Comparison of ENCODE assay signal across 10 mouse cellular contexts in the genomic region with DNA sequence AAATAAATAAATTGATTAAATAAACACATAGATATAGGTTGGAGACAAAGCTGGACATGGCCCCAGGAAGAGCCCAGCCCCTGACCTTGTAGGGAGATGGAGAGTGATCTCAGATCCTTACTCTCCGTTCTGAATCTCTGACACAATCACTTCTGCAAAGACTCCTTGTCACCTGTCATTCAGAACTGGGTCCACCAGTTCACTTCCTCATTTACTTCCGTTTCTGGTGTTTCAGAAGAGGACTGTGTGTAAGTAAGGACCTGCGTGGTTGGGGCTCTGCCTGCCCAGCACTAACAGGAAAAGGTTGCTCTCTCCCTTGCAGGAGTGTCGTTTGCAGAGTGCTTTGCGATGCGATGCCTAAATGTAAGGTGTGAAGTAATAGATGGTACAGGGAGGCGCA. TPM values are rescaled to one million over a fixed set of nuclear protein-coding genes. Genes with fewer than 3 reads are reported as not detected.
DNase-seq lines count a peak whose midpoint lies in the region; ATAC-seq and TF ChIP-seq lines count a peak whose summit lies in the region.
"Had no signal": no experiment of that assay in that cellular context is flagged by ENCODE, and none has a peak within 500 bp of the region (broad histone marks: within the 10 kb centered on the region; RNA-seq: fewer than 3 reads in every experiment).

No protein-coding gene starts in this region.

- H3K36me3 ChIP-seq in heart, embryonic 10.5 days = 0 out of 2 replicates have a peak, but pooled peaks cover 10% of the 10 kb centered on the region
- no peaks in the 10 kb centered on the region for H3K36me3 ChIP-seq in heart, adult 2 months (ENCODE audit: control insufficient read depth, insufficient read depth, low read length)
- no peaks in the 10 kb centered on the region for H3K36me3 ChIP-seq in thymus, adult 2 months (ENCODE audit: control insufficient read depth, insufficient read depth, low read length)
- H3K36me3 ChIP-seq in limb, embryonic 14.5 days (ENCODE audit: control insufficient read depth, insufficient read depth, low read length) = no peaks in the 10 kb centered on the region
- no peaks in the 10 kb centered on the region; the same call in 1 of the 2 replicates for H3K36me3 ChIP-seq in stomach, postnatal 0 days (ENCODE audit: control insufficient read depth, insufficient read depth, low read length)
- H3K36me3 ChIP-seq: midbrain, embryonic 15.5 days had no signal

- H3K4me3 ChIP-seq in heart, embryonic 10.5 days = no peak overlapping the region
- no peak overlapping the region for H3K4me3 ChIP-seq in heart, adult 2 months
- H3K4me3 ChIP-seq in thymus, adult 2 months (ENCODE audit: control insufficient read depth, insufficient read depth, low read length) = no peak overlapping the region
- H3K4me3 ChIP-seq in limb, embryonic 14.5 days (replicated peaks; ENCODE audit: low read length) = no peak overlapping the region
- H3K4me3 ChIP-seq in stomach, postnatal 0 days (ENCODE audit: low read depth, low read length) = no peak overlapping the region
- H3K4me3 ChIP-seq: midbrain, embryonic 15.5 days had no signal

- H3K27me3 ChIP-seq in heart, embryonic 10.5 days (ENCODE audit: insufficient read depth, poor library complexity, severe bottlenecking) = peaks cover 7% of the 10 kb centered on the region; the same call in 1 of the 2 replicates
- no peaks in the 10 kb centered on the region for H3K27me3 ChIP-seq in heart, adult 2 months (ENCODE audit: control insufficient read depth, insufficient read depth, low read length)
- no peaks in the 10 kb centered on the region for H3K27me3 ChIP-seq in thymus, adult 2 months (ENCODE audit: control insufficient read depth, insufficient read depth, low read length)
- no peaks in the 10 kb centered on the region for H3K27me3 ChIP-seq in limb, embryonic 14.5 days (ENCODE audit: control insufficient read depth, insufficient read depth, low read length)
- H3K27me3 ChIP-seq in stomach, postnatal 0 days (ENCODE audit: control insufficient read depth, insufficient read depth, low read length) = no peaks in the 10 kb centered on the region
- H3K27me3 ChIP-seq: midbrain, embryonic 15.5 days had no signal

- no peak for TF ChIP-seq CTCF in heart, adult 2 months (IDR thresholded peaks at IDR 0.05)
- no peak for TF ChIP-seq CTCF in thymus, adult 2 months (IDR thresholded peaks at IDR 0.05; ENCODE audit: borderline replicate concordance, control insufficient read depth, extremely low read depth, insufficient read depth, low read length, poor library complexity)
- no peak for TF ChIP-seq CTCF in stomach, postnatal 0 days (IDR thresholded peaks at IDR 0.05; ENCODE audit: low read depth)

- intact Hi-C loops in heart, adult 2 months (cut with DNase I) = loop anchor here (5.0 kb wide), 1 partner anchor 33 kb away; no protein-coding TSS in a partner anchor

- no peak for TF ChIP-seq POLR2A in heart, adult 2 months (IDR thresholded peaks at IDR 0.05; ENCODE audit: insufficient read depth, low read depth, low read length)
- TF ChIP-seq POLR2A in thymus, adult 2 months (IDR thresholded peaks at IDR 0.05; ENCODE audit: control insufficient read depth, extremely low read depth, insufficient read depth, low read length, poor library complexity) = no peak
- no peak for TF ChIP-seq POLR2A in limb, embryonic 14.5 days (IDR thresholded peaks at IDR 0.05; ENCODE audit: borderline replicate concordance, extremely low read depth, insufficient read depth, insufficient read length)

- no peak for TF ChIP-seq EP300 in heart, adult 2 months (IDR thresholded peaks at IDR 0.05; ENCODE audit: insufficient read depth, low read depth, low read length)
- no peak for TF ChIP-seq EP300 in stomach, postnatal 0 days (optimal IDR thresholded peaks at IDR 0.05)

- H3K9ac ChIP-seq in heart, adult 2 months (ENCODE audit: low read depth, low read length) = no peak overlapping the region
- H3K9ac ChIP-seq in limb, embryonic 14.5 days (ENCODE audit: low read depth, low read length, severe bottlenecking) = no peak overlapping the region
- no peak overlapping the region for H3K9ac ChIP-seq in stomach, postnatal 0 days (ENCODE audit: low read length)
- H3K9ac ChIP-seq: midbrain, embryonic 15.5 days had no signal

- H3K4me1 ChIP-seq in heart, embryonic 10.5 days = peaks cover 55% of the 10 kb centered on the region
- peaks cover 29% of the 10 kb centered on the region for H3K4me1 ChIP-seq in heart, adult 2 months (ENCODE audit: control insufficient read depth, insufficient read depth, low read length)
- H3K4me1 ChIP-seq in thymus, adult 2 months (replicated peaks; ENCODE audit: control insufficient read depth, insufficient read depth, low read length) = peaks cover 8% of the 10 kb centered on the region
- peaks cover 42% of the 10 kb centered on the region for H3K4me1 ChIP-seq in limb, embryonic 14.5 days (ENCODE audit: control insufficient read depth, insufficient read depth, low read length)
- peaks cover 8% of the 10 kb centered on the region for H3K4me1 ChIP-seq in stomach, postnatal 0 days (replicated peaks; ENCODE audit: control insufficient read depth, insufficient read depth)

- H3K9me3 ChIP-seq in heart, embryonic 10.5 days = no peaks in the 10 kb centered on the region
- H3K9me3 ChIP-seq in limb, embryonic 14.5 days (ENCODE audit: control insufficient read depth, low read length) = no peaks in the 10 kb centered on the region
- no peaks in the 10 kb centered on the region for H3K9me3 ChIP-seq in stomach, postnatal 0 days (ENCODE audit: control insufficient read depth, low read length)
- H3K9me3 ChIP-seq: midbrain, embryonic 15.5 days had no signal

- WGBS in heart, embryonic 10.5 days = 57% methylated on average over 7 of the region's 7 CpGs
- 60% methylated on average over 7 of the region's 7 CpGs for WGBS in heart, adult 2 months
- WGBS in thymus, adult 2 months = 17% methylated on average over 7 of the region's 7 CpGs
- 49% methylated on average over 7 of the region's 7 CpGs for WGBS in limb, embryonic 14.5 days
- WGBS in stomach, postnatal 0 days = 41% methylated on average over 7 of the region's 7 CpGs

- no peaks in the 10 kb centered on the region for H3K79me2 ChIP-seq in heart, adult 2 months (replicated peaks; ENCODE audit: control insufficient read depth, insufficient read depth, low read length)

- H3K4me2 ChIP-seq in limb, embryonic 14.5 days (replicated peaks; ENCODE audit: low read depth, low read length, severe bottlenecking) = peak overlapping the region; percentile 24; the same call in 1 of the 2 replicates
- no peak overlapping the region for H3K4me2 ChIP-seq in stomach, postnatal 0 days (replicated peaks; ENCODE audit: low read depth)
- H3K4me2 ChIP-seq: midbrain, embryonic 15.5 days had no signal

- no peak for DNase-seq in heart, embryonic 10.5 days (ENCODE audit: low spot score)
- no peak for DNase-seq in heart, adult 2 months
- peak; percentile 19 for DNase-seq in thymus, postnatal 0 days (ENCODE audit: low spot score)
- no peak for DNase-seq in thymus, adult 2 months
- DNase-seq in limb, embryonic 14.5 days (ENCODE audit: low spot score) = no peak
- no peak for DNase-seq in stomach, postnatal 0 days (ENCODE audit: low spot score)
- DNase-seq in cerebellum, postnatal 10 days = no peak
- no peak for DNase-seq in ovary, adult 18-20 months (ENCODE audit: low spot score)
- DNase-seq: cerebellum, adult 9-10 months had no signal

- peak overlapping the region; percentile 47; the same call in 1 of the 2 replicates for H3K27ac ChIP-seq in heart, embryonic 10.5 days
- no peak overlapping the region for H3K27ac ChIP-seq in heart, adult 2 months
- H3K27ac ChIP-seq in thymus, adult 2 months (ENCODE audit: control insufficient read depth, insufficient read depth, low read length) = no peak overlapping the region
- no peak overlapping the region for H3K27ac ChIP-seq in limb, embryonic 14.5 days (replicated peaks; ENCODE audit: low read depth, low read length)
- peak overlapping the region; percentile 95; the same call in 1 of the 2 replicates for H3K27ac ChIP-seq in stomach, postnatal 0 days (replicated peaks)
- H3K27ac ChIP-seq: midbrain, embryonic 15.5 days had no signal

- no peak for ATAC-seq in limb, embryonic 14.5 days (ENCODE audit: low FRiP score, low read depth)
- peak; percentile 58 for ATAC-seq in stomach, postnatal 0 days (ENCODE audit: low FRiP score, low TSS enrichment)
- ATAC-seq: midbrain, embryonic 15.5 days had no signal

RNA-seq across cellular contexts. Expression of gene Nek6, which starts 3.0 kb away (rescaled TPM):
- polyA plus RNA-seq in heart, embryonic 10.5 days (2016; fragmentation: Nextera tagmentation; extraction: Ambion mirVana) = 74.7 and 90.1 TPM in 2 replicates
- total RNA-seq in heart, adult 2 months (2021) = 1 to 10 TPM; 2.9 to 3.3 TPM
- polyA plus RNA-seq in heart, adult 2 months (2012; rRNA removed) = 5.5 and 5.8 TPM in 2 replicates
- polyA plus RNA-seq in thymus, postnatal 0 days (2015; fragmentation: Nextera tagmentation; extraction: Ambion mirVana) = 13.4 and 14.5 TPM in 2 replicates
- polyA plus RNA-seq in thymus, adult 2 months (2012; rRNA removed) = 12.4 and 17.2 TPM in 2 replicates
- 77.2 and 81.1 TPM in 2 replicates for polyA plus RNA-seq in limb, embryonic 14.5 days (2012; rRNA removed)
- polyA plus RNA-seq in limb, embryonic 14.5 days (2014; fragmentation: Nextera tagmentation; extraction: Ambion mirVana) = 123 and 138 TPM in 2 replicates
- 43.7 and 43.8 TPM in 2 replicates for polyA plus RNA-seq in stomach, postnatal 0 days (2015; fragmentation: Nextera tagmentation; extraction: Ambion mirVana)

Comparison
In these comparisons a context has a peak if more than half of its experiments do, and no peak if none do; other contexts are left out.
1. H3K27ac ChIP-seq: peak in heart, embryonic 10.5 days (single experiment) and stomach, postnatal 0 days (single experiment); none in heart, adult 2 months (single experiment), thymus, adult 2 months (single experiment) and limb, embryonic 14.5 days (single experiment).